Mouse (Mus musculus): ENCODE measurements around the gene Nop16.

DNA sequence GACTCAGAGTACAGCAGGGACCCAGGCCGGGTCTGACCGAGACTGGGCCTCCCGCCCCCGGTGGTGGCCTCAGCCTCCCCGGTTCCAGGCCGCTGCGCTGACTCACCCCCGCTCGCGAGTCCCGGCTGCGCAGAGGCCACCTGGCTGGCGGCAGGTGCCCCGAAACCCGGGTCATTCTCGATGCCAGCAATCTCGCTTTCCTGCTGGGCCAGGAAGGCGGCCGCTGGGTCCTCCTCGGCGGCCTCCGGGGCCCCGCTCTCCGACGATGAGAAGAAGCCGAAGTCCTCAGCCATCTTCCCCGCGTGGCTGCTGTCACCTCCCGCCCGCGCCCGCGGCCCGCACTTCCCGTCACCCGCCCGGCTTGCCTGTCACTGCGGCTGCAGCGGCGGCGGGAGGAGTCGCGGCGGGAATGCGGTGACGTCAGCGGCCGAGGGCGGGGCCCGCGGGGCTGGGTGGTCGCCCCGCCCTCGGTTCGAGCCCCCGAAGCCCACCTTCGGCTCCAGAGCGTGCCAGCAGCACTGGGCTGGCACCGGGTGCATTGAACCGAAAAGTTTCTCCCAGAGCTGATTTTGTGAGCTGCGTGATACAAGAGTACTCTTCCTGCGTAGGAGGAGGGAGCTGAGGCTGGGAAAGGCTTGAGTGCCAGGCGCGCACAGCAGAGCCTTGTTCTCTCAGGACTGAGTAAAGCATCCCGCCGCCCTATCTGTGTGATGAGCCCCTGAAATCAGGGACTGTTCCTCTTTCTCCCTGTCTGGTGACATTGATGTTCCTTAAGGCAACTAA is 21.3 kb upstream of the Nop16 start, which contains the start of gene Cltb:
- peak; percentile 65; the same call in 1 of the 2 replicates for TF ChIP-seq POLR2A (IDR thresholded peaks at IDR 0.05; ENCODE audit: borderline replicate concordance, extremely low read depth, low read depth, low read length)
- no peak for TF ChIP-seq CTCF (IDR thresholded peaks at IDR 0.05; ENCODE audit: insufficient read depth, low read length)
